Mouse (Mus musculus) kidney, postnatal 10 days (tissue): ENCODE measurements around the gene Tmem117.

Experiments used
- DNase-seq: peaks from one replicate; pipeline ENCODE4 v3.0.0; 2021; ENCODE audit warnings: mixed read lengths

Gene Tmem117

GRCm38 (mm10) chr15:94776119-94777069 is 147.4 kb downstream of the Tmem117 start:
- DNase-seq: peak; percentile 26

DNA sequence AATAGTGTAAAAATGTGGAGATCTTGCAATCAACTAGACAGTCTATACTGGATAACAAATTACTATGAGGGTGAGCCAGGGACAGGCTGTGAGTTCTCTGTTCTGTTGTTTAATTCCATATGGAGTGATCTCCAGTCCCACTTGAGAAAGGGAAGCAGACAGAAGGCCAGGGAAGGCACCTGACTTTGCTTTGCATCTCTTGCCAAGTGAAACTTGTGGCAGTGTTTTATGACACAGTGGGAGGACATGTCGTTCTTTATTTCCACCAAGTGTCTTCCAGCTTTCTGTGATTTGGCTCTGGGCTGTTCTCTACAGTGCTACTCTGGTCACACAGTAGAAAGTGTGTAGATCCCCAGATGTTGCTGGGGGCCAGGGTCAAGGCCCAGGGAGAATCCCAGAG is 152.5 kb downstream of the Tmem117 start:
- no peak for DNase-seq

DNA sequence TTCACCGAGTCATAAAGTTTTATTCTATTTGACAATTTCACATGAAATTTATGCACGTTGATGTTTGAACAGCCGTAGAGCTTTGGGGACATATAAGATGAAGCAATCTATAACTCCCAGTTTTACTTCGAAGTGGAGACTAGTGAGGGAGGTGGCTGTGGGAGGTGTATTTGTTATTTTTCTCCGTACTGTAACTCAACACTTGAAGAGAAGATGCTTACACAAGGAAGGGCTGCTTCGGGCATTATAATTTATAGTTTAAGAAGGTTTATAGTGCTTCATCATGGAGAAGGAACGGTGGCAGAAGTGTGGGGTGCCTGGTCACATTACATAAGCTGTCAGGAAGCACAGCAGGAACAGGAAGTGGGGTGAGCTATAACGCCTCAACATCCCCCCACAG is 164.4 kb downstream of the Tmem117 start:
- DNase-seq: no peak

DNA sequence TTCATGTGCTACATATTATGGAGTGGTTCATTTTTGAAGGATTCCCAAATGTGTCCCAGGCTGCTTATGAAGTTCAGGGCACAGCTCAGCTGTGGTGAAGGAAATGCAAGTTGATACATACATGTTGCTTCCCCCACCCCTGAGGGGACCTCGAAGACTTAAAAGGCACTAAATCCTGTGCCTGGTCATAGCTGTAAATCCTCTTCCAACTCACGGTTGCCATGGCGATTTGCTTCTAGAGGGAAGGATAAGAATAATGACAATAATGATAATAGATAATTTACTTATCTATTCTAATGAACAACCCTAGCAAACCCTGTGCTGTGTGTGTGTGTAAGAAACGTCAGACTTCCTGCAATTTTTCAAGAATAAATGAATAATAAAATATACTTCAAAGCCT is 166.5 kb downstream of the Tmem117 start:
- no peak for DNase-seq

DNA sequence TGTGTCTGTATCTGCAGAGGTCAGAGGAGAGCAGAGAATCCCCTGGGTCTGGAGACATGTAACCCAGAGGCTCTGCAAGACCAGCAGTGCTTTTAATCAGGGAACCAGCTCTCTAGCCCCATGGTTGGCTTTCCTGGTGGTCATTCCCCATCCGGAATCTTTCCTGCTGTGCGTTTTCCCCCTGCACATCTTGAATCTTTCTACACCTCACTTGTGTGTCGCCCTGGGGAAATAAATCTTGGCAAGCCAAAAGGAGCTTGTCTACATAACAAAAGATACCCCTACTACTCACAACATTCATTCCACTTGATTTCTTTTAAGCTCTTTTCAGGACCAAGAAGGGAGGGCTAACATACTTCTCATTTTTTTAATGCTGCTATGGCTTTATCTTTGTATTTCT is 169.2 kb downstream of the Tmem117 start:
- DNase-seq: no peak

DNA sequence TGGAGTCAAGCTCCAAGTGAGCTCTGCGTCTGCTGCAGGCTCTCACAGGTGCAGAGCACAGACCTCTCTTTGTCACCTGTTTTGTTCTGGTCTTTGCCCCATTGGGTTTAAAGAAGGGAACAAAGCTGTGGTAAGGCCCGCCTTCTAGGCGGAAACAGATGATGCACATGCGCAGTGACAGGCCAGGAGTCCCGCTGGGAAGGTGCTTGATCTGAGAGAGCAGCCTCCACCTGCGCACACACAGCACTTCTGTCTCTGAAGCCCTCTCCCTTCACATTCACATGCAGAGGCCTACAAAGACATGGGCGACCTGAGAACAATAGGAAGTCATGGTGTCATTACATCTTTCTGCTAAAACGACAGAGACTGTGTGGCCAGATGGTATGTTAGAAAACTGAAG is 172.4 kb downstream of the Tmem117 start:
- DNase-seq: no peak

DNA sequence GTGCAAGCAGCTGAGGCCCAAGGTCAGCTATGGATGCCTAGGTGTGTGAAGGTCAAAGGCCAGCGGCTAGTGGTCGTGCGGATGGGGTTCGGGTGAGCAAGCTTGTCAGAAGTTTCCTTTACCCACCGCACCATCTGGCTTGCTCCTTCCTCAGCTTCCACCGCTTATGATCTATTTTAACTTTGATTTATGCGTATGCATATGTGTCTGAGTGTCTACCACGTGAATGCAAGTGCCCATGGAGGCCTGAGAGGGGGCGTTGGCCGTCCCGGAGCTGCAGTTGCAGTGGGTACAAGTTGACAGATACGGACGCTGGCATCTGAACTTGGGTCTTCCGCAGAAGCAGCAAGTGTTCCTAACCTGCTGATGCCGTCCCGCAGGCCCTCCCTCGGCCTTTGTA is 173.8 kb downstream of the Tmem117 start:
- DNase-seq: no peak

GRCm38 (mm10) chr15:94803624-94804342 is 174.8 kb downstream of the Tmem117 start:
- DNase-seq: no peak

DNA sequence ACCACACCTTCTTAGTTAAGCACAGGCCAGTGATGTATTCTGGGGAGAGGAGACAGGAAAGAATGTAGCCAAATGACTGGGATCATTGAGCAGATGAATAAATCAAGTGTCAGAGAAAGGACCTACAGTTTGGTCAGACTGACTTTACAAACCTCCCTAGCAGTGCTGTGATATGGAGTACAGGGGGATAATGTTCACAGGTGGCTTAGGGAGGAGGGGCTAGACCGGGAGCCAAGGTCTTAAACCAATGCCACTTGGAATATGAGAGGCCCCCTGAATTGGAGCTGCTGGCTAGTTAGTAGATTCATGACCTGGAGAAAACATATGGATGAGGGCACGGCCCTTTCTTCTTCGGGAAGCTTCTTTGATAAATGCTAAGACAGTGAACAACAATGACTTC is 177.0 kb downstream of the Tmem117 start:
- no peak for DNase-seq

GRCm38 (mm10) chr15:94811550-94811949 is 182.5 kb downstream of the Tmem117 start:
- DNase-seq: no peak

DNA sequence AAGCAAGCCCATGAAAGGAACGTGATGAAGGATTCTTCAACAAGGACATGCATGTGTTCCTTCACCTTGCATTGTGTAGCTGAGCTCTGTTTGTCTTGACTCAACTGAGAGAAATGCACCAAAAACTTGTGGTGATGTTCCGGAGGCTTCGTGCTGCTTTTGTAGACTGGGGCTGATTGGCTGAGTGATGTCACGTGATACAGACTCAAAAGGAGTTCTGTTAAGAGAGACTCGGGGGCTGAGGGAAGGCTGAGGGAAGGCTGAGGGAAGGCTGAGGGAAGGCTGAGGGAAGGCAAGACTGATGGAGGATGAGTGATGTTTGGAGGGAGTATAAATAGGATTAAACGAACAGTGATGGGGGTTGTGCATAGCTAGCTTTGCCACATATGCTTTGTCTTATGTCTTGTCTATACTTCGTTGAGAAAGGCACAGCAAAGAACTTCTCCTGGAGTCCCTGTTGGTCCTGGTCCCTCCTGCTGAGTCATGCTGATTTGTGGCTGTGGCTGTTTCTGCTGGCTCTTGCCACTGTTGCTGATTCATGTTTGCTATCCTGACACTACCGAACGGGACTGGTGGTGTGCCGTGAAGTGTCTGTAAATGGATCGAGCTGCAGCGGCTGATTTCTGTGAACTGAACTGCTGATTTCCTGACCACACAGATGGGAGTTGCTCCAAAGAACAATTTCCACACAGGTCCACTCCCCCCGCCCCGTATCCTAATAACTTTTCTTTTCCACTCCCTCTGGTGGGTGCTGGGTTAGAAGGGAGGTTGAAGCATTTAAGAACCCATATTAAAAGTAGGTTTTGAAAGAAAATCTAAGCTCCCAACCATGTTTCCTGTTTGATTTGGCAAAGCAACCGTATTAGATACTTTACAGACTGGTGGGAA is 185.4 kb downstream of the Tmem117 start:
- peak; percentile 46 for DNase-seq

DNA sequence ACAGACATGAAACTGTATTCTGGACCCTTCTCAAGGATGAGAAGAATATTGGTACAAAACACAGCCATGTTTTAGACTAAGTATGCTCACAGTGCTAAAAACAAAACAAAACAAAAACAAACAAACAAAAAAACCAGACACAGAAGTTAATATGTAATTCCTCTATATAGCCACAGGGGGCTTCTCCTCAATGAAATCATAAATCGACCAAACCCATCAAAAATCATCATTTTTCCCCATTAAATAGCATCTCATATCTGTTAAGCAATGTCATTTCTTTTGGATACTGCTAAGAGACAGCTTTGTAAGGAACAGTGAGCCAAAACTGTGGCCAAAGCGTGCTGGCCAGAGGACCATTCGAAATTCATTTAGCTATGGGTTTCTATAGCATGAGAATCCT is 206.6 kb downstream of the Tmem117 start:
- DNase-seq: no peak

GRCm38 (mm10) chr15:94838646-94839045 is 209.6 kb downstream of the Tmem117 start:
- DNase-seq: no peak

DNA sequence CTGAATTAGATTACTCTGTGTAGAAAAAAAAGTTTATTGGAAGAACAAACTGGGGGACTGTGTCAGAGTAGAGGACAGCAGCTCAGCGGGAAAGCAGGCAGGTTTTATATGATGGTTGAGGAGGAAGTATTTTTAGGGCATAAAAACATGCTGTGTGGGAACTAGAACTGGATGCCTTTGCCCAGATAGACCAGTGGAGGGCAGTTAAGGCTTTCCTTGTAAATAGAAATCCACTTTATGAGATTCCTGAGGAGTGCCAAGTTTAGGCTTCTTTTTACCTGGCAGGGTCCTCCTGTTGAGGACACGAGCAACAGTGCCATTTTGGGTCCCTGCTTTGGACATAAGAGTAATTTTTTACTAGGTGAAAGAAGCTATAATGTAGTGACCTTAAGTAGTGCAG is 218.5 kb downstream of the Tmem117 start:
- DNase-seq: no peak

DNA sequence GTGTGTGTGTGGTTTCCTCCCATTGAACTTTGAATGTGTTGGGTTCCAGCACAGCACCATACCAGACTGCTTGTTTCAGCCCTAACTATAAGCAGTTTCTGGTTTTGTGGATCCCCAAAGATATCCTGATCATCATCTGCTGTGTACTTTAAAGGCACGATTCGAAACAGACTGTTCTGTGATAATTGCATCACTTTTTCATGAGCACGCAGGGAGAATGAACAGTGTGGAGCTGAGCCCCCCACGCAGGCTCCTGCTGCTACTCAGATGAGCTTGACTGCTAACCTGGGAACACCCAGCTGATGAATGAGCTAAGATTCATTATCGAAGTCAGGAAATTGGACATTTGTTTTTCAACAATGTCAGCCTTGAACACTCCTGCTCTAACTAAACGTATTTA is 230.6 kb downstream of the Tmem117 start:
- DNase-seq: no peak

DNA sequence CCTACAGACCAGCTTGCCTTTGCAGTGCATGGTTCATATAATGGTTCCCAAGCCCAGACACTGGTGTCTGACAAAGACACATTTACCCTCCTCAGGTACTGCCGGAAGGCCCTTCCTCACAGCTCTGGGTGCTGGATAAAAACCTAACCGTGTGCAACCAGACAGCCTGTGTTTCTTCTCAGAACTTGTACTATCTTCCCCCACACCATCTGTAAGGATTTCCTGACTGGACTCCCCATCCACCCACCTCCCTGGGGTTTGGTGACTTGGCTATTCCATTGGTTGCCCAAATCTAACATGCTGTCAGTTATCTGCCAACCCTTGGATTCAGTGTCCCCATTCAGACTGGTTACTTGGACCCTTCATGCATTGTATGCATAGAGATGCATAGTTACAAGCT is 232.1 kb downstream of the Tmem117 start:
- no peak for DNase-seq

DNA sequence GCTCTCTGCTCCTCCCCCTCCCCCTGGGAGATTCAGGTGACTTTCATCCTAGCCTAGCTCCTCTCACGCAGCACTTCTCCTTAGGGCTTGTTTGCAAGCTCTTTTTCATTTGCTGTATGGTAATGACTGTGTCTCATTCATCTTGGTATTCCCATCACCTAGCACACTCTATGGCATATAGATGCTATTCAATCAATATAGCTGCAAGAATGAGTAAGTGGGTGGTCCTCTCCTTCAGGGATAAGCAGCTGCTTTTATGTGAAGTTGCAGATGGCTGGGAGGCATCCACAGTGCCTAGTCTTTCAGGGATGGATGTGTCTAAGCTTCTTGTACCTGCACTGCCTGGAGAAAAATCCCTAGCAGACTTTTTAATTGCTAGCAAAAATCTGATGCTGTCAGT is 235.1 kb downstream of the Tmem117 start:
- DNase-seq: no peak

- no peak for DNase-seq
These were observed 239.3 kb downstream of the Tmem117 start for GRCm38 (mm10) chr15:94868372-94868771.

GRCm38 (mm10) chr15:94885026-94885425 is 256.0 kb downstream of the Tmem117 start:
- no peak for DNase-seq

GRCm38 (mm10) chr15:94893201-94893600 is 264.2 kb downstream of the Tmem117 start:
- DNase-seq: no peak

GRCm38 (mm10) chr15:94894086-94894485 is 265.1 kb downstream of the Tmem117 start:
- no peak for DNase-seq

GRCm38 (mm10) chr15:94895681-94896080 is 266.6 kb downstream of the Tmem117 start:
- no peak for DNase-seq

DNA sequence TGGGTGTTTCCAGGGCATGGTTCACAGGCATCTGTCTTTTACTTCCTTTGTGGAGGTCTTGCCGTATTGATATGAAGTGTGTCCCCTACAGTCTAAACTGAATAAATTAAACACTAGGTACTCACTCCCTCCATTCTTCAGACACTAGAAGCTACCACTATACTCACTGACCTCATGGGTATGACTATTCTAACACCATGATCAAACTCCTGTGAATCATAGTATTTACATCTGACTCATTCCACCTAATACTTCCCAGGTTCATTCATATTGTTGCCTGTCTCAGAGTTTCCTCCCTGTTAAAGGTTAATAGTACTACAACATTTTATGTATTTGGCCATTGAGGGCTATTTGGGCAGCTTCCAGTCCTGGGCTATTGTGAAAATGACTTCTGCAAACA is 274.2 kb downstream of the Tmem117 start:
- peak; percentile 26 for DNase-seq
